Mouse (Mus musculus) embryonic facial prominence, embryonic 10.5 days (tissue): Measurements from ENCODE around the gene Gm19402. TPM values are rescaled to one million over a fixed set of nuclear protein-coding genes. Genes with fewer than 3 reads are reported as not detected.
"Not testable (repeated sequence)": the region's sequence is repeated elsewhere in the genome, so short reads cannot be mapped to it uniquely, and the experiment has no call there.

Experiments used
- DNase-seq: peaks from one replicate; pipeline ENCODE4 v3.0.0-alpha.2; 2017; ENCODE audit warnings: low spot score
- H3K27ac ChIP-seq: fragments of 300-500 bp; sonication (generic); replicated peaks from 2 replicates; pipeline ENCODE4 v1.5.1; 2016; ENCODE audit warnings: mild to moderate bottlenecking
- H3K27me3 ChIP-seq: fragments of 300-500 bp; sonication (generic); replicated peaks from 2 replicates; pipeline ENCODE4 v1.6.1; 2016; ENCODE audit warnings: low read depth, mild to moderate bottlenecking; ENCODE audit not compliant: poor library complexity, severe bottlenecking
- H3K36me3 ChIP-seq: fragments of 300-500 bp; sonication (generic); replicated peaks from 2 replicates; pipeline ENCODE4 v1.6.1; 2016; ENCODE audit warnings: mild to moderate bottlenecking, moderate library complexity
- H3K4me1 ChIP-seq: fragments of 300-500 bp; sonication (generic); 2 replicates; pipeline ENCODE4 v1.6.1; 2016
- H3K4me3 ChIP-seq: fragments of 300-500 bp; sonication (generic); 2 replicates; pipeline ENCODE4 v1.5.1; 2016; ENCODE audit warnings: mild to moderate bottlenecking, moderate library complexity
- H3K9me3 ChIP-seq: fragments of 300-500 bp; sonication (generic); 2 replicates; pipeline ENCODE4 v1.6.1; 2016; ENCODE audit warnings: mild to moderate bottlenecking
- WGBS: fragments of 180-500 bp; shearing (Covaris S2); methylation state at CpG from one replicate; pipeline ENCODE4 v1.1.7; 2016; 5-methylcytosine and 5-hydroxymethylcytosine counted together
- polyA plus RNA-seq: library from polyadenylated mRNA; unstranded; fragments of >200 nt; fragmentation: Nextera tagmentation; extraction: Ambion mirVana; gene quantifications from 2 replicates; pipeline ENCODE4 v1.2.1, GENCODE M21; 2016

Gm19402 gene
- not detected in 2 replicates for polyA plus RNA-seq

DNA sequence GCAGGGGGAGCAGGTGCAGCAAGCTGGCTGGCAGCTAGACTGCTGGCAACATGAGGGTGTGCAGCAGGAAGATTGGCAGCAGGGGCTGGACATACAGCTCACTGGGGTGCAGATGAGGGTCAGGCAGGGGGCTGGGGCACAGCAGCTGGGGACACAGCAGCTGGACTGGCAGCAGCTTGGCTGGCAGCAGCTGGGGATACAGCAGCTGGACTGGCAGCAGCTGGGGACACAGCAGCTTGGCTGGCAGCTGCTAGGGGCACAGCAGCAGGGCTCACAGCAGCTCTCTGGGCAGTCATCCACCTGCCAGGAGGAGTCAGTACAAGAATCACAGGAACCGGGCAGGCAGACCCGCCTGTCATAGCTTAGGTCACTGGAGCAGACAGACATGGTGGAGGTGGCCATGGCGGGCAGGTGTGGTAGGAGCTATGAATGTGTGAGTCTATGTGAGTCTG, at the start of gene Gm19402:
Gene Gm19402, minus strand, starts transcription at position 402 of the 452 bp plus-strand sequence.
- peaks cover 56% of the 10 kb centered on the region for H3K27me3 ChIP-seq
- not testable (repeated sequence) for H3K36me3 ChIP-seq, H3K9me3 ChIP-seq, DNase-seq, H3K27ac ChIP-seq, H3K4me3 ChIP-seq
- peaks cover 53% of the 10 kb centered on the region for H3K4me1 ChIP-seq
- 74% methylated on average over 3 of the region's 3 CpGs for WGBS

DNA sequence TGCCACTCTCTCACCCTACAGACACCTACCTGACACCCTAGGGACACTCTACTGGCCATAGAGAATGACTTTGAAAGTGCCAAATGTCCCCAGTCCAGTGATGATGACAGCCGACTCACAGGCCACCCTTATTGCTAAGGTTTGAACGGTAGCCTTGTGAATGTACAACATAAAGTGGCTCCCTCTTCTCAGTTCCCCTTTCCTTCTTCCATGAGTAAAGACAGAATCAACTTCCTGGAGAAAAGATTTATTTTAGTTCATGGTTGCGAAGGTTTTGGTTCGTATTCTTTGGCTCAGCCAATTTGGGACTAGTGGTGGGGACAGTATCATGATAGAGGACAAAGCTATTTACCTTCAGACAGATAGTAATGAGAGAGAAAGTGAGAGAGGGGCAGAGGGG, 48.4 kb upstream of the Gm19402 start:
- 90% methylated on average over 4 of the region's 4 CpGs for WGBS
- no peak for DNase-seq
- no peak overlapping the region for H3K27ac ChIP-seq

DNA sequence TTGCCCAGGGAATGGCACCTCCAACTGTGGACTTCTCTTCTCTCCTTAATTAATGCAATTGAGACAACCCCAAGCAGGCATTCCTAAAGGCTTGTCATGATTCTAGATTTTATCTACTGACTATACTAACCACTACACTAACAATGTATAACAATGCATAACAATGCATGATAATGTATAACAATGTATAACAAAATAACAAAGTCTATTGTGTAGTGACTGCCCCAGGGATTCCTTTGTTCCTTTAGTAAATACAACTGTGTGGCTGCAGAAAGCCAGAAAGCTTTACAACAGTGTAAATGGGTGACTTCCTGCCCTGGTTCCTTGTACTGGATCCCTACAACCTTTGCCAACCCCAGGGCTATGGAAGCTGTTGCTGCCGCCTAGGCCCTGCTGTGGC, 45.4 kb upstream of the Gm19402 start:
- 82% methylated on average over 1 of the region's 1 CpGs for WGBS
- Histone ChIP-seq H3K27ac (no peak overlapping the region), H3K9me3 (peaks cover 10% of the 10 kb centered on the region; the same call in 1 of the 2 replicates), H3K4me3 (no peak overlapping the region), H3K27me3 (no peaks in the 10 kb centered on the region), H3K4me1 (peaks cover 8% of the 10 kb centered on the region; the same call in 1 of the 2 replicates), H3K36me3 (no peaks in the 10 kb centered on the region; the same call in 1 of the 2 replicates)
- no peak for DNase-seq

More for the DNA sequence above, 48.4 kb upstream of the Gm19402 start:
- H3K27me3 ChIP-seq, result no peaks in the 10 kb centered on the region
- H3K4me1 ChIP-seq, result peaks cover 24% of the 10 kb centered on the region
- no peak overlapping the region for H3K4me3 ChIP-seq
- H3K36me3 ChIP-seq, result no peaks in the 10 kb centered on the region; the same call in 1 of the 2 replicates
- peaks cover 10% of the 10 kb centered on the region; the same call in 1 of the 2 replicates for H3K9me3 ChIP-seq

DNA sequence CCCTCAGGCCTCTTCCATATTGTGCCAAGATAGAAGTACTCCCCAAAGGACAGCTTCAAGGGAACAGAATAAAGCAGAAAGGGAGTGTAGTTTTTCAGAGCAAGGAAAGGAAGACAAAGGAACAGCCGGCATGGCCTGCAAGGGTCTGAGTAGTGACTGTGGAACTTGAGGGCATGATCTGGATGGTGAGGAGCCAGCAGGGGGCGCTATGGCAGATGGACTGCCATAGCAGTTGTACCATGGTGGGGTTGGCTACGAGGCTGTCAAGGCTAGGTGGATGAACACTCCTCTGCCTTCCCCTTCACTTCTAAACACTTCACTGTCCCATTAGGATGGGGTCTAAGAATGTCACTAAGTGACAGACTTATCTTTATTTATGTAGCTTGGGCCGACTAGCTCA, 38.7 kb upstream of the Gm19402 start:
- Histone ChIP-seq H3K9me3 (no peaks in the 10 kb centered on the region), H3K27ac (no peak overlapping the region), H3K27me3 (no peaks in the 10 kb centered on the region), H3K4me3 (no peak overlapping the region), H3K36me3 (no peaks in the 10 kb centered on the region), H3K4me1 (no peaks in the 10 kb centered on the region)
- peak; percentile 30 for DNase-seq
- WGBS, result 56% methylated on average over 4 of the region's 4 CpGs

DNA sequence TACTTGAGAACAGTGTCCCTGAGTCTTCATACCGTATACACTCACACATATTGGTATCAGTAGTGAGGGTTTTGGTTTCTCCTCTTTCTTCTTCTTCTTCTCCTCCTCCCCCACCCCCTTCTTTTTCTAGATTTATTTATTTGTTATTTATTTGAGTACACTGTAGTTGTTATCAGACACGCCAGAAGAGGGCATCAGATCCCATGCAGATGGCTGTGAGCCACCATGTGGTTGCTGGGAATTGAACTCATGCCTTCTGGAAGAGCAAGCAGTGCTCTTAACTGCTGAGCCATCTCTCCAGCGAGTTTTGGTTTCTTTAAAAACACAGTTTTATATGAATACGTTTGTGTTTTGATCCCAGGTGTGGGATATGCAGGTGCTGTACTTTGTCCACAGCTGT, 37.7 kb upstream of the Gm19402 start:
- no peak for DNase-seq
- WGBS, result 65% methylated on average over 4 of the region's 4 CpGs
- H3K27me3 ChIP-seq, result no peaks in the 10 kb centered on the region
- no peaks in the 10 kb centered on the region for H3K36me3 ChIP-seq
- no peaks in the 10 kb centered on the region for H3K4me1 ChIP-seq
- H3K9me3 ChIP-seq, result no peaks in the 10 kb centered on the region
- no peak overlapping the region for H3K27ac ChIP-seq
- no peak overlapping the region for H3K4me3 ChIP-seq

DNA sequence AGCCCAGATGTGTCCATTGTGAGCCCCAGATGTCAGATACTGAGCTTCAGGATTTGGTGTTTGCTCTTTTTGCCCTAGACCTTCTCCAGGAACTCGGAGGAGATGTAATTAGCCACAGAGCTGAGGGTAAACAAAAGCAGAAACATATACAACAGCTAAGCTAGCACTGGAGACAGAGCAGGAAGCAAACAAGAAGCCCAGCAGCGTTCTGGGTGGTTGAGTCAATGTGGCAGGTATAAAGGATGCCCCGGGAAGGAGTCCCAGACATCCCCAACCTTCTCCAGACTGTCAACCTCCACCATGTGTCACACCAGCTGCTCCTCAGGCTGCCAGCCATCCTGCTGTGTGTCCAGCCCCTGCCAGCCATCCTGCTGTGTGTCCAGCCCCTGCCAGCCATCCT, 35.6 kb upstream of the Gm19402 start, which contains the start of gene Gm10100:
Gene Gm10100, plus strand, starts transcription at position 301 of the 400 bp plus-strand sequence.
- Histone ChIP-seq H3K9me3 (no peaks in the 10 kb centered on the region), H3K36me3 (no peaks in the 10 kb centered on the region), H3K27ac (no peak within 1 kb of the TSS), H3K4me1 (no peaks in the 10 kb centered on the region), H3K27me3 (no peaks in the 10 kb centered on the region), H3K4me3 (no peak within 1 kb of the TSS)
- no peak for DNase-seq
- WGBS, result 38% methylated on average over 3 of the region's 3 CpGs

DNA sequence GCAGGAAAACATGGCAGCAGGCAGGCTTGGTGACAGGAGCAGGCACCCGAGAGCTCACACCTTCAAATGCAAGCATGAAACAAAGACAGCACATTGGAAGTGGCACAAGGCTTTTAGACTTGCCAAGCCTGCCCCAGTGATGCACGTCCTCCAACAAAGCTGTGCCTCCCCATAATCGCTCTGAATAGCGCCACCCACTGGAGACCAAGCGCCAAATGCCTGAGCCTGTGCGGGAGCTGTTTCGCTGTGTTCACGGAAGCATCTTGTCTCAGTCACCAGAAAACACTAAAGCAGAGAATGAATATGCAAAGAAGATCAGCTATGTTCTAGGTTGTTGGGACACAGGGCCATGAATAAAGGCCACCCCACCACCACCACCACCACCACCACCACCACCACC, 34.3 kb upstream of the Gm19402 start:
- Histone ChIP-seq H3K27ac (no peak overlapping the region), H3K36me3 (no peaks in the 10 kb centered on the region), H3K4me3 (no peak overlapping the region), H3K27me3 (no peaks in the 10 kb centered on the region), H3K9me3 (peaks cover 5% of the 10 kb centered on the region; the same call in 1 of the 2 replicates), H3K4me1 (no peaks in the 10 kb centered on the region)
- WGBS, result 79% methylated on average over 8 of the region's 8 CpGs
- no peak for DNase-seq

DNA sequence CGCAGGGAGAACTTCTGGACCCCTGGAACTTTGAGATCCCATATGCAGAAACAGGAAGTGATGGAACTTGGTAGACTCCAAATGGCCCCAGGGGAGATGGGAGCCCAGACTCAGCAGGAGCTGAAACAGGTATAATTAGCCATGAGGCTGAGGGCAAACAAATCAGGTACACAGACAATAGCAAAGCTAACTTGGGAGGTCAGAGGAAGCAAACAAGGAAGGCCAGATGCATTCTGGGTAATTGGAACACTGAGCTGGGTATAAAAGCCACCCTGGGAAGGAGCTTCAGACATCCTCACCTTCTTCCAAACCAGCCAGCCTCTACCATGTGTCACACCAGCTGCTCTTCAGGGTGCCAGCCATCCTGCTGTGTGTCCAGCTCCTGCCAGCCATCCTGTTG, 29.7 kb upstream of the Gm19402 start, which contains the start of gene Krtap12-1:
Gene Krtap12-1, plus strand, starts transcription at position 301 of the 400 bp plus-strand sequence.
- H3K27me3 ChIP-seq, H3K9me3 ChIP-seq, H3K27ac ChIP-seq, H3K4me1 ChIP-seq, H3K36me3 ChIP-seq, H3K4me3 ChIP-seq, DNase-seq: not testable (repeated sequence)
- WGBS, result 91% methylated on average over 1 of the region's 1 CpGs

DNA sequence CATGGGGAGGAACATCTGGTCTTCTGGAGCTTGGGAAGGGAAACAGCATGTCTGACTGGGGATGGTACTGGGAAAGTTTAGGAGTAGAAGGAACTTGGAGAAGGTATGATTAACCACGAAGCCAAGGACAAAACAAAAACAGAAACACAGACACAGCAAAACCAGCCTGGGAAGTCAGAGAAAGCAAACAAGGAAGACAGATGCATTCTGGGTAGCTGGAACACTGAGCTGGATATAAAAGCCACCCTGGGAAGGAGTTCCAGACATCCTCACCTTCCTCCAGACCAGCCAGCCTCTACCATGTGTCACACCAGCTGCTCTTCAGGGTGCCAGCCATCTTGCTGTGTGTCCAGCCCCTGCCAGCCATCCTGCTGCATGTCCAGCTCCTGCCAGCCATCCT, 24.9 kb upstream of the Gm19402 start, which contains the start of gene Gm10142:
Gene Gm10142, plus strand, starts transcription at position 301 of the 400 bp plus-strand sequence.
- Histone ChIP-seq H3K36me3 (no peaks in the 10 kb centered on the region), H3K27me3 (no peaks in the 10 kb centered on the region), H3K9me3 (peaks cover 10% of the 10 kb centered on the region; the same call in 1 of the 2 replicates), H3K4me1 (no peaks in the 10 kb centered on the region), H3K27ac (no peak within 1 kb of the TSS), H3K4me3 (no peak within 1 kb of the TSS)
- WGBS, result 85% methylated on average over 1 of the region's 1 CpGs
- no peak for DNase-seq

DNA sequence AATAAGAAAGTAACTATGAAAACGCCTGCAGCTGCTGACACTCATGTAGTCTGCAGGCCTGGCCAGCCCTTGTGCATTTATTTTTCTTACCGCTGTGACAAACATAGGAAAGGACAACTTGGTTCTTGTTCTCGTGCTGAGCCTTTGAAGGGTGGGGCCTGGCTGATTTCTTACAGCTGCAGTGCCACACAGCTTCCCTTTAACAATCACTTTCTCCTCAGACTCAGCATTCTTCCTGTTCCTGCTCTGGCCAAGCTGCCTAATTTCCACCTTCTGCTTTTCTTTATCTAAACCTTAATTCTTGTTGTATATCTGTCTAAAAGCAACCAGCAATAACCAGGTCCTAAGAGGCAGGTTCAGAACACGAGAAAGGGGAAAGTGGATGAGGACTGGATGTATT, 23.2 kb upstream of the Gm19402 start:
- H3K36me3 ChIP-seq, result no peaks in the 10 kb centered on the region
- peaks cover 8% of the 10 kb centered on the region; the same call in 1 of the 2 replicates for H3K9me3 ChIP-seq
- no peaks in the 10 kb centered on the region for H3K27me3 ChIP-seq
- 63% methylated on average over 4 of the region's 4 CpGs for WGBS
- no peak overlapping the region for H3K27ac ChIP-seq
- no peaks in the 10 kb centered on the region for H3K4me1 ChIP-seq
- no peak for DNase-seq
- no peak overlapping the region for H3K4me3 ChIP-seq

DNA sequence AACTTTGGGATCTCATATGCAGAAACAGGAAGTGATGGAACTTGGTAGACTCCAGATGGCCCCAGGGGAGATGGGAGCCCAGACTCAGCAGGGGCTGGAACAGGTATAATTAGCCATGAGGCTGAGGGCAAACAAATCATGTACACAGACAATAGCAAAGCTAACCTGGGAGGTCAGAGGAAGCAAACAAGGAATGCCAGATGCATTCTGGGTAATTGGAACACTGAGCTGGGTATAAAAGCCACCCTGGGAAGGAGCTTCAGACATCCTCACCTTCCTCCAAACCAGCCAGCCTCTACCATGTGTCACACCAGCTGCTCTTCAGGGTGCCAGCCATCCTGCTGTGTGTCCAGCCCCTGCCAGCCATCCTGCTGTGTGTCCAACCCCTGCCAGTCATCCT, 20.6 kb upstream of the Gm19402 start, which contains the start of gene Gm10024:
Gene Gm10024, plus strand, starts transcription at position 301 of the 400 bp plus-strand sequence.
- H3K4me3 ChIP-seq, H3K4me1 ChIP-seq, H3K27me3 ChIP-seq, H3K36me3 ChIP-seq, H3K27ac ChIP-seq, DNase-seq: not testable (repeated sequence)
- H3K9me3 ChIP-seq, result peaks cover 15% of the 10 kb centered on the region; the same call in 1 of the 2 replicates

DNA sequence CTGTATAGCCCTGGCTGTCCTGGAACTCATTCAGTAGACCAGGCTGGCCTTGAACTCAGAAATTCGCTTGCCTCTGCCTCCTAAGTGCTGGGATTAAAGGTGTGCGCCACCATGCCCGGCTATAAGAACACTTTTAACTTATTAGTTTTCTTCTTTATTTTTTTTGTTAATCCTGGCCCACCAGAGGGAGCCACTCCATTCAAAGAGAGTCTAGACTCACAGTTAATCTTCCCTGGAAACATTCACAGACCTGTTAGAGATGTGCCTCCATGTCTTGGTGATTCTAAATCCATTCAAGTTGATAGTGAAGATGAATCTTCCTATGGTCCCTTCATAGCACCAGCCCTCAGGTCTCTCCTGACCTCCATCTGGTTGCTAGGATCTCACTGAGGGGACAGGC, 19.3 kb upstream of the Gm19402 start:
- Histone ChIP-seq H3K4me1 (no peaks in the 10 kb centered on the region), H3K27me3 (no peaks in the 10 kb centered on the region), H3K36me3 (no peaks in the 10 kb centered on the region), H3K27ac (no peak overlapping the region), H3K4me3 (no peak overlapping the region), H3K9me3 (peaks cover 17% of the 10 kb centered on the region; the same call in 1 of the 2 replicates)
- 83% methylated on average over 3 of the region's 3 CpGs for WGBS
- no peak for DNase-seq

DNA sequence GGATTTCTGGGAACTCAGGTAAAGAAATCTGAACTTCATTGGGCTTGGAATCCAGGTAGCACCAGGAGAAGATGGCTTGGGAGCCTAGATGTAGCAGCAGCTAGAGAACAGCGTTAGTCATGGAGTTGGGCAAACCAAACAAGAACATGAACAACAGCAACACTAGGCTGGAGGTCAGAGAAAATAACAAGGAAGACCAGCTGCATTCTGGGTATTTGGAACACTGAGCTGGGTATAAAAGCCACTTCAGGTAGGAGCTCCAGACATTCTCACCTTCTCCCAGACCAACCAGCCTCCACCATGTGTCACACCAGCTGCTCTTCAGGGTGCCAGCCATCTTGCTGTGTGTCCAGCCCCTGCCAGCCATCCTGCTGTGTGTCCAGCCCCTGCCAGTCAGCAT, 15.8 kb upstream of the Gm19402 start, which contains the start of gene Gm10272:
Gene Gm10272, plus strand, starts transcription at position 301 of the 400 bp plus-strand sequence.
- Histone ChIP-seq H3K4me3 (no peak within 1 kb of the TSS), H3K4me1 (no peaks in the 10 kb centered on the region), H3K36me3 (no peaks in the 10 kb centered on the region), H3K27me3 (no peaks in the 10 kb centered on the region), H3K27ac (no peak within 1 kb of the TSS), H3K9me3 (peaks cover 27% of the 10 kb centered on the region)
- no peak for DNase-seq
- WGBS, result 95% methylated on average over 1 of the region's 1 CpGs
